Mouse (Mus musculus) C2C12 (cell line): Measurements from ENCODE around the gene Slc26a5. TPM values are rescaled to one million over a fixed set of nuclear protein-coding genes. Genes with fewer than 3 reads are reported as not detected.

Experiments
- H3K27me3 ChIP-seq: one replicate; pipeline ENCODE4 v1.6.1; 2011; ENCODE audit not compliant: control insufficient read depth, insufficient read depth, insufficient read length
- H3K36me3 ChIP-seq: one replicate; pipeline ENCODE4 v1.6.1; 2011; ENCODE audit not compliant: control insufficient read depth, insufficient read depth
- H3K4me3 ChIP-seq: one replicate; pipeline ENCODE4 v1.5.1; 2011; ENCODE audit warnings: mild to moderate bottlenecking, control low read depth; ENCODE audit not compliant: poor library complexity, insufficient read depth, severe bottlenecking
- H3K79me2 ChIP-seq: one replicate; pipeline ENCODE4 v1.6.1; 2011; ENCODE audit not compliant: control insufficient read depth, insufficient read depth
- H3K79me3 ChIP-seq: one replicate; pipeline ENCODE4 v1.6.1; 2011; ENCODE audit warnings: low read depth, control low read depth
- H3ac ChIP-seq: one replicate; pipeline ENCODE3; 2011; ENCODE audit warnings: low read depth; ENCODE audit not compliant: control insufficient read depth, insufficient read length
- CEBPB ChIP-seq: IDR thresholded peaks from one replicate; pipeline ENCODE4 v1.6.1; 2011; ENCODE audit warnings: low read depth, mild to moderate bottlenecking, control low read depth, moderate library complexity
- CTCF ChIP-seq: IDR thresholded peaks from one replicate; pipeline ENCODE4 v1.5.1; 2011; ENCODE audit not compliant: control insufficient read depth, insufficient read depth, insufficient read length
- FOSL1 ChIP-seq: IDR thresholded peaks from one replicate; pipeline ENCODE4 v1.8.0; 2011; ENCODE audit warnings: mild to moderate bottlenecking, low read length; ENCODE audit not compliant: poor library complexity, insufficient read depth, severe bottlenecking
- MAX ChIP-seq: IDR thresholded peaks from one replicate; pipeline ENCODE4 v1.6.1; 2011; ENCODE audit warnings: mild to moderate bottlenecking, control low read depth
- MYOD1 ChIP-seq: IDR thresholded peaks from one replicate; pipeline ENCODE4 v1.6.1; 2011; ENCODE audit warnings: low read depth; ENCODE audit not compliant: control insufficient read depth, insufficient read length
- MYOG ChIP-seq: IDR thresholded peaks from one replicate; pipeline ENCODE4 v1.6.1; 2011; ENCODE audit not compliant: control insufficient read depth, insufficient read length; ENCODE audit errors: extremely low read depth
- USF1 ChIP-seq: IDR thresholded peaks from one replicate; pipeline ENCODE4 v1.6.1; 2011; ENCODE audit warnings: low read depth, mild to moderate bottlenecking, control low read depth, moderate library complexity
- polyA plus RNA-seq: library from polyadenylated mRNA; unstranded; fragments of >200 nt; fragmentation: generic; extraction: Trizol; gene quantifications from one replicate; pipeline ENCODE4 v1.2.1, GENCODE M21; 2012; ENCODE audit warnings: missing spikeins

Slc26a5 gene
- polyA plus RNA-seq, 1 experiment = not detected

DNA sequence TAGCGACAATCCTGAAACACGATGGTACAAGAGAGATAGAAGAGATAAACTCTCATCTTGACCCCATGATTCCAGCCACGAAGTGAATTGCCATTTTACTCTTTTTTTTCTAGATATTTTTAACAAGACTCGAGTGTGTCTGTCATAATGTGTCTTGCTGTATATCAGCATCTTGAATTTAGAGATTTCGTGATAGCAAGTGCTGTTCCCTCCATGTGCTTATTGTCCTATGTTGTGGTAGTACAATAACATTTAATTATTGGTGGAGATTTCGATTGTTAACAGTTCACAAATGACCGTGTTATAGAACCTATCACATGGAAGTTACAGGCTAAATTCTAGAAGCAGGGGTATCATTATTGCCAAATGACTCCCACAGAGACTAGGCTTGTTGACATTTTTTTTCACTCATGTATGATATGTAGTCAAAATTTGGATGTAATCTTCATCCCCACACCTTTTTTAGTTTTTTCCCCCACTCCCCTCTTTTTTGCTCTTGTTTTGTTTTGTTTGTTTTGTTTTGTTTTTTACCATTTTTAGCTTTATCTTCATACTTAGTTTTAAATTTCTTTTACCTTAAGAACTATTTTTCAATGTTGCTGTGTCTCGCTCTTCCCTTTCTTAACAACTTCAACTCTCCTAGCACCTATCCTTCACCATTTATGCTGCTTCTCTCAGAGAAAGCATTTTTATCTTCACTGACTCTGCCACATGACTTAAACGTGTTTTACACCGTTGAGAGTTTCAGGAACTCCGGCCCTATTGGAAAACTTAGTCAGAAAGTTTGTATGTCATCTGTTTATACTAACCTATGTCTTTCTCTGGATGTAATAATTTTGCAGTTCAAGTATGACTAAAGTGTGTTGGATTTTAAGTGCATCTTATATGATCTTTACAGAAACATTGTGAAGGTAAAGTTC is 78.0 kb downstream of the Slc26a5 start:
- no peaks in the 10 kb centered on the region for H3K27me3 ChIP-seq
- peak overlapping the region; percentile 69 for H3K4me3 ChIP-seq
- H3K79me2 ChIP-seq = peaks cover 85% of the 10 kb centered on the region
- peaks cover 76% of the 10 kb centered on the region for H3K79me3 ChIP-seq
- peak overlapping the region; percentile 95 for H3ac ChIP-seq
- TF ChIP-seq MAX = no peak
- TF ChIP-seq CEBPB = no peak
- TF ChIP-seq FOSL1 = no peak
- TF ChIP-seq MYOG = no peak
- TF ChIP-seq MYOD1 = no peak
- no peak for TF ChIP-seq USF1
- TF ChIP-seq CTCF = no peak
- H3K36me3 ChIP-seq = peaks cover 26% of the 10 kb centered on the region

DNA sequence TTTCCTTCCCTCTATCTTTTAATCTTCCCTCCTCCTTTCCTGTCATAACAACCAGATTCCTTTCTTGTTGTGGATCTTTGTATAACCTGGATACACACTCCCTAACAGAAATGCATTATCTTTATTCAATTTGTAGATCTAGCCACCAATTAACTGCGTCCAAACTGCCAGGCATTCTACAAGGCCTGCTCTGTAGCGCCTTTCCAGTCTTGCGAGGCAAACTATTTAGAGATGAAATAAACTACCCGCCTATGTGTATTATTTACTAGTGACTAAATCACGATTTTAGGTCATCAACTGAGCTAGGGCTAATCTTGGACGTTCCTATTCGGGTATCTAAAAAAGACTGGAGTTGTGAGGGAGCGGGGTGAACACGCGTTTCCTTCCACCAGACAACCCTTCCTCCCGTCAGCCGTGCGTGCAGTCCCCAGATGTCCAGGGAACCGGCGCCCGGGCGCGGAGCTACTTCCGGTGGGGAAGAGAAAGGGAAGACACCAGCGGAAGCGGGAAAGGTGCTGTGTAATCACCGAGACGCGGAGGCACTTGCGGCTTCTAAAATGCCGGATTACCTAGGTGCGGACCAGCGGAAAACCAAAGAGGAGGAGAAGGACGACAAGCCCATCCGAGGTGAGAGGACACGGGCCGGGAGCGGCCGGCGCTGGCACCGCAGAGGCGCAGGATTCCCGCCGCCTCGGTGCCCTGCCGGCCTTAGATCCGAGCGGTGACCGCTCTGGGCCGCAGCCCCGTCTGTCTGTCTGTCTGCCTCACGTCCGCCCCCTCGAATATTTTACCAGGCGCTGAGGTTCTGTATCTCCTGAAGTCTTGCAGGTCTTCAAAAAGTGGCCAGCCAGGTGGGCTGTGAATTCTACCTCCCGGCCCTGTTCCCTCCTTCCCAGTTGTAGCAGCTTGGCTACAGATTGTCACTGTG is 78.9 kb downstream of the Slc26a5 start:
- Histone ChIP-seq H3ac (peak overlapping the region; percentile 95), H3K4me3 (peak overlapping the region; percentile 69)
- TF ChIP-seq CEBPB (no peak), CTCF (no peak), FOSL1 (no peak), MYOD1 (no peak), USF1 (no peak), MAX (peak; percentile 86), MYOG (no peak)

DNA sequence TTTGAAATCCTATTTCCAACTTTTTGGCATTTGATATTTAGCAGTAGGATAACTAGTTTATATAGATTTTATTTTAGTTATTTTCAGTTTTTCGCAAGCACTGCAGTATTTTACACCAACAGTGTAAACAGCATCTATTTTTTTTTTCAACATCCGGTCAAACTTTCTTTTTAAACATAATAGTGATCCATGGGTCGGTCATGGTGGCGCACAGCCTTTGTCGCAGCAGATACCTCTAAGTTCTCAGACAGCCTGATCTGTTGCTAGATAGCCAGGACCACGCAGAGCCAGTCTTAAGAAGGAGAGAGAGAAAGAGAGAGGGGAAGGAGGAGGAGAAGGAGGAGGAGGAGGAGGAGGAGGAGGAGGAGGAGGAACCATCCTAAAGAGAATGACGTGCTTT is 79.6 kb downstream of the Slc26a5 start:
- Histone ChIP-seq H3ac (no peak overlapping the region), H3K4me3 (no peak overlapping the region), H3K27me3 (no peaks in the 10 kb centered on the region), H3K79me2 (peaks cover 77% of the 10 kb centered on the region), H3K36me3 (peaks cover 32% of the 10 kb centered on the region), H3K79me3 (peaks cover 60% of the 10 kb centered on the region)
- TF ChIP-seq CEBPB (no peak), CTCF (no peak), USF1 (no peak), MYOD1 (no peak), MYOG (no peak), FOSL1 (no peak), MAX (no peak)

More for the DNA sequence above, 78.9 kb downstream of the Slc26a5 start:
- no peaks in the 10 kb centered on the region for H3K27me3 ChIP-seq
- peaks cover 84% of the 10 kb centered on the region for H3K79me2 ChIP-seq
- H3K36me3 ChIP-seq = peaks cover 34% of the 10 kb centered on the region
- H3K79me3 ChIP-seq = peaks cover 68% of the 10 kb centered on the region

GRCm38 (mm10) chr5:21785053-21785452 is 80.4 kb downstream of the Slc26a5 start, which contains the start of the genes Dnajc2 and Psmc2:
Dnajc2 (minus strand) TSS chr5:21785251.
Psmc2 (plus strand) TSS chr5:21785283.
- H3K79me3 ChIP-seq = peaks cover 53% of the 10 kb centered on the region
- peak within 1 kb of the TSS; percentile 88 for H3ac ChIP-seq
- TF ChIP-seq FOSL1 (no peak), MAX (peak; percentile 95), CEBPB (no peak)
- peaks cover 37% of the 10 kb centered on the region for H3K36me3 ChIP-seq
- no peaks in the 10 kb centered on the region for H3K27me3 ChIP-seq
- peaks cover 71% of the 10 kb centered on the region for H3K79me2 ChIP-seq
- peak within 1 kb of the TSS; percentile 71 for H3K4me3 ChIP-seq

GRCm38 (mm10) chr5:21784161-21785052 is 81.0 kb downstream of the Slc26a5 start:
- Histone ChIP-seq H3K79me3 (peaks cover 47% of the 10 kb centered on the region), H3K36me3 (peaks cover 40% of the 10 kb centered on the region), H3K27me3 (no peaks in the 10 kb centered on the region), H3K4me3 (peak overlapping the region; percentile 71), H3ac (peak overlapping the region; percentile 88), H3K79me2 (peaks cover 71% of the 10 kb centered on the region)
- TF ChIP-seq CEBPB (no peak), USF1 (no peak), MAX (no peak), FOSL1 (no peak), MYOD1 (no peak), MYOG (no peak), CTCF (no peak)
